In genomic region chr4:137941131-137941844, GRCm38 (mm10) we compare ENCODE assay signal across 11 mouse cellular contexts. TPM values are rescaled to one million over a fixed set of nuclear protein-coding genes. Genes with fewer than 3 reads are reported as not detected.
DNase-seq lines count a peak whose midpoint lies in the region; ATAC-seq and TF ChIP-seq lines count a peak whose summit lies in the region.
"Had no signal": no experiment of that assay in that cellular context is flagged by ENCODE, and none has a peak within 500 bp of the region (broad histone marks: within the 10 kb centered on the region; RNA-seq: fewer than 3 reads in every experiment).

No protein-coding gene starts in this region.

- H3K4me2 ChIP-seq in intestine, embryonic 15.5 days (replicated peaks) = no peak overlapping the region
- H3K4me2 ChIP-seq in intestine, postnatal 0 days (replicated peaks; ENCODE audit: low read depth) = no peak overlapping the region
- no peak overlapping the region for H3K4me2 ChIP-seq in midbrain, embryonic 13.5 days (replicated peaks)
- no peak overlapping the region for H3K4me2 ChIP-seq in midbrain, embryonic 16.5 days (ENCODE audit: low read length)
- H3K4me2 ChIP-seq: lung, embryonic 14.5 days; stomach, embryonic 15.5 days had no signal

- no peaks in the 10 kb centered on the region for H3K4me1 ChIP-seq in intestine, embryonic 15.5 days (replicated peaks)
- no peaks in the 10 kb centered on the region for H3K4me1 ChIP-seq in intestine, postnatal 0 days (replicated peaks; ENCODE audit: control insufficient read depth, insufficient read depth, low read length)
- peaks cover 35% of the 10 kb centered on the region for H3K4me1 ChIP-seq in midbrain, embryonic 13.5 days (replicated peaks)
- peaks cover 17% of the 10 kb centered on the region for H3K4me1 ChIP-seq in midbrain, embryonic 16.5 days (ENCODE audit: control insufficient read depth, insufficient read depth, low read length)
- peaks cover 8% of the 10 kb centered on the region; the same call in 1 of the 2 replicates for H3K4me1 ChIP-seq in embryonic fibroblast, embryonic 13.5 days (ENCODE audit: control insufficient read depth, insufficient read depth, low read length)
- H3K4me1 ChIP-seq: stomach, embryonic 15.5 days had no signal

- peaks cover 50% of the 10 kb centered on the region for H3K36me3 ChIP-seq in intestine, embryonic 15.5 days
- H3K36me3 ChIP-seq in intestine, postnatal 0 days (ENCODE audit: control insufficient read depth, insufficient read depth) = peaks cover 85% of the 10 kb centered on the region
- peaks cover 56% of the 10 kb centered on the region for H3K36me3 ChIP-seq in midbrain, embryonic 13.5 days
- H3K36me3 ChIP-seq in midbrain, embryonic 16.5 days (ENCODE audit: control insufficient read depth, insufficient read depth, low read length) = peaks cover 16% of the 10 kb centered on the region

- no peak for TF ChIP-seq CTCF in intestine, postnatal 0 days (IDR thresholded peaks at IDR 0.05; ENCODE audit: low read depth)
- TF ChIP-seq CTCF in embryonic fibroblast, embryonic 13.5 days (IDR thresholded peaks at IDR 0.05; ENCODE audit: borderline replicate concordance, insufficient read depth, low read length) = no peak

- 0 out of 2 replicates have a peak overlapping the region, but pooled peaks have one; percentile 11 for H3K27ac ChIP-seq in intestine, embryonic 15.5 days
- H3K27ac ChIP-seq in intestine, postnatal 0 days (ENCODE audit: low read depth, low read length) = no peak overlapping the region
- H3K27ac ChIP-seq in midbrain, embryonic 13.5 days = peak overlapping the region; percentile 20; the same call in 1 of the 2 replicates
- no peak overlapping the region for H3K27ac ChIP-seq in midbrain, embryonic 16.5 days (ENCODE audit: low read length)
- H3K27ac ChIP-seq in embryonic fibroblast, embryonic 13.5 days (ENCODE audit: insufficient read depth, low read length) = peak overlapping the region; percentile 52; the same call in 1 of the 2 replicates
- H3K27ac ChIP-seq: stomach, embryonic 15.5 days had no signal

- peak; percentile 31; the same call in 1 of the 2 replicates for ATAC-seq in intestine, embryonic 15.5 days
- no peak for ATAC-seq in intestine, postnatal 0 days
- ATAC-seq in midbrain, embryonic 13.5 days = peak; percentile 25; the same call in 1 of the 2 replicates
- no peak for ATAC-seq in midbrain, embryonic 16.5 days

- no peaks in the 10 kb centered on the region for H3K27me3 ChIP-seq in intestine, embryonic 15.5 days (replicated peaks)
- H3K27me3 ChIP-seq in intestine, postnatal 0 days (replicated peaks; ENCODE audit: control insufficient read depth, insufficient read depth, low read length) = no peaks in the 10 kb centered on the region
- no peaks in the 10 kb centered on the region for H3K27me3 ChIP-seq in midbrain, embryonic 13.5 days
- no peaks in the 10 kb centered on the region for H3K27me3 ChIP-seq in midbrain, embryonic 16.5 days (ENCODE audit: control insufficient read depth, insufficient read depth, low read depth, low read length)
- H3K27me3 ChIP-seq: stomach, embryonic 15.5 days had no signal

- H3K4me3 ChIP-seq in intestine, embryonic 15.5 days (replicated peaks) = no peak overlapping the region
- no peak overlapping the region for H3K4me3 ChIP-seq in intestine, postnatal 0 days (ENCODE audit: low read depth, low read length)
- no peak overlapping the region for H3K4me3 ChIP-seq in midbrain, embryonic 13.5 days (replicated peaks)
- H3K4me3 ChIP-seq in midbrain, embryonic 16.5 days (ENCODE audit: low read depth, low read length) = no peak overlapping the region
- H3K4me3 ChIP-seq in embryonic fibroblast, embryonic 13.5 days (ENCODE audit: insufficient read depth, low read length) = no peak overlapping the region
- H3K4me3 ChIP-seq: stomach, embryonic 15.5 days had no signal

- WGBS in intestine, embryonic 15.5 days = 88% methylated on average over 12 of the region's 12 CpGs
- 90% methylated on average over 12 of the region's 12 CpGs for WGBS in intestine, postnatal 0 days
- 93% methylated on average over 12 of the region's 12 CpGs for WGBS in midbrain, embryonic 13.5 days
- 92% methylated on average over 12 of the region's 12 CpGs for WGBS in midbrain, embryonic 16.5 days

- H3K9ac ChIP-seq in intestine, embryonic 15.5 days = no peak overlapping the region
- H3K9ac ChIP-seq in intestine, postnatal 0 days (ENCODE audit: low read depth, low read length) = no peak overlapping the region
- no peak overlapping the region for H3K9ac ChIP-seq in midbrain, embryonic 13.5 days (replicated peaks)
- no peak overlapping the region for H3K9ac ChIP-seq in midbrain, embryonic 16.5 days (ENCODE audit: low read depth, low read length)
- H3K9ac ChIP-seq: lung, embryonic 14.5 days; stomach, embryonic 15.5 days had no signal

- TF ChIP-seq POLR2A in embryonic fibroblast, embryonic 13.5 days (IDR thresholded peaks at IDR 0.05; ENCODE audit: low read depth, low read length) = no peak

- no peak for DNase-seq in testis, postnatal 14 days (ENCODE audit: low spot score)
- DNase-seq in kidney, postnatal 25 days = no peak
- DNase-seq: kidney, adult 8-10 months; lung, embryonic 14.5 days; right cerebral cortex, postnatal 4 days had no signal

- no peaks in the 10 kb centered on the region for H3K9me3 ChIP-seq in intestine, embryonic 15.5 days
- H3K9me3 ChIP-seq in intestine, postnatal 0 days (ENCODE audit: control insufficient read depth) = no peaks in the 10 kb centered on the region
- H3K9me3 ChIP-seq in midbrain, embryonic 13.5 days = no peaks in the 10 kb centered on the region
- H3K9me3 ChIP-seq in midbrain, embryonic 16.5 days (replicated peaks; ENCODE audit: control insufficient read depth, low read length, poor library complexity, severe bottlenecking) = no peaks in the 10 kb centered on the region; the same call in 1 of the 2 replicates
- H3K9me3 ChIP-seq: stomach, embryonic 15.5 days had no signal

RNA-seq across cellular contexts. Expression of gene Eif4g3, which starts 51.5 kb away (rescaled TPM):
- polyA plus RNA-seq in intestine, embryonic 15.5 days (2015; fragmentation: Nextera tagmentation; extraction: Ambion mirVana) = 24.2 and 25.1 TPM in 2 replicates
- 11.9 and 12.5 TPM in 2 replicates for polyA plus RNA-seq in intestine, postnatal 0 days (2015; fragmentation: Nextera tagmentation; extraction: Ambion mirVana)
- 50.1 and 55.5 TPM in 2 replicates for polyA plus RNA-seq in midbrain, embryonic 13.5 days (2015; fragmentation: Nextera tagmentation; extraction: Ambion mirVana)
- 48.7 and 54.1 TPM in 2 replicates for polyA plus RNA-seq in midbrain, embryonic 16.5 days (2015; fragmentation: Nextera tagmentation; extraction: Ambion mirVana)
- 83.4 and 92.1 TPM in 2 replicates for polyA plus RNA-seq in embryonic fibroblast, embryonic 13.5 days (2011; ENCODE audit: insufficient read length, low read depth, missing spikeins)

Comparison
In these comparisons a context has a peak if more than half of its experiments do, and no peak if none do; other contexts are left out.
1. ATAC-seq: peak in intestine, embryonic 15.5 days (single experiment) and midbrain, embryonic 13.5 days (single experiment); none in intestine, postnatal 0 days (single experiment) and midbrain, embryonic 16.5 days (single experiment).
2. H3K27ac ChIP-seq: peak in intestine, embryonic 15.5 days (single experiment), midbrain, embryonic 13.5 days (single experiment) and embryonic fibroblast, embryonic 13.5 days (single experiment); none in intestine, postnatal 0 days (single experiment) and midbrain, embryonic 16.5 days (single experiment).